Mouse (Mus musculus) cerebellum, adult 2 months (tissue): ENCODE measurements around the gene Pias4.

ENCODE experiments used
- CTCF ChIP-seq: fragments of 200-500 bp; IDR thresholded peaks from 2 replicates; pipeline ENCODE4 v1.5.1; 2011; ENCODE audit warnings: low read depth, mild to moderate bottlenecking, control low read depth, low read length, moderate library complexity, borderline replicate concordance; ENCODE audit not compliant: insufficient read depth
- POLR2A ChIP-seq: fragments of 200-500 bp; IDR thresholded peaks from 2 replicates; pipeline ENCODE4 v1.6.1; 2011; ENCODE audit warnings: low read length, control low read depth, borderline replicate concordance; ENCODE audit not compliant: insufficient read depth

DNA sequence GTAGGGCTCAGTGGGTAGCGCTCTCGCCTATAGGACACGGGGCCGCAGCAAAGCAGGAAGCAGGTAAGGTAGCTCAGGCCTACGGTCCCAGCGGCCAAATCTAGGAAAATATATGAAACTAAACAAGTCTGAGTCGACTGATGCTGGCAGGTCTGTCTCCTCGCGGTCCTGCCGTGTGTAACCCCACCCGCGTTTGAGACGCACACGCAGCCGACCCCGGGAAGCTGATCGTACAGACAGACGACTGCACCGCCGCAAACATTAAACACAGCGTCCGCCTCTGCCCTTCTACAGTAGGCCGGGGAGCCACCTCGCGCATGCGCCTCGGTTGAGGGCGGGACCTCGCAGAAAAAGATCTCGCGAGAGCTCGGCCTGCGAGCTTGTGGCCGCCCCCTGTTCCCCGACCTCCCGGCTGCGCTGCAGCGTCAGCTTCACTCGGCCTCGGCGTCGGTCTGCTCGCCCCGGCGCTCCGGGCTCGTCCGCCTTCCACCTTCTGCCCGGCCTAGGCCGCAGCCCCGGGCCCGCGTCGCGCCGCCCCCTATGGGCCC lies 62.1 kb downstream of the Pias4 start, which contains the start of gene Map2k2:
- peak; percentile 99 for TF ChIP-seq POLR2A
- no peak for TF ChIP-seq CTCF
